Mouse (Mus musculus): Measurements from ENCODE around the gene Cryab.
A peak's percentile ranks its signal among the peaks of the same experiment; 100 is the strongest.

Gene Cryab

DNA sequence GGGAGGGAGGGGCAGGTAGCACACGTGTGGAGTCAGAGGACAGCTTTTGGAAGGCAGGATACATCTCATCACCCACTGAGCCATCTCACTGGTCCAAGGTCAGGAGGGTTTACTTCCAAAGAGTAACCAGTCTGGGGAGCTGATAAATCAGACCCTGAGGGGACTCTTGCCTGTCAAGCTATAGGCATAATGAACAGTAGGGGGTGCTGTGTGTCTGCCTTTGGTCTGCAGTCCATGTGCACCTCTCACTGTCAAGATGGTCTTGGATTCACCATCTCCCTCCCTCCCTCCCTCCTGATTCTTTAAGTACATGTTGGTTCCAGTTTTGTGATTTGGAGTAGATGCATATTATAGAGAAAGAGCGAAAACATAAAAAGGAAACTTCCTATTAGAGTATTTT is 49.9 kb downstream of the Cryab start:
- DNase-seq, result peak; percentile 62

DNA sequence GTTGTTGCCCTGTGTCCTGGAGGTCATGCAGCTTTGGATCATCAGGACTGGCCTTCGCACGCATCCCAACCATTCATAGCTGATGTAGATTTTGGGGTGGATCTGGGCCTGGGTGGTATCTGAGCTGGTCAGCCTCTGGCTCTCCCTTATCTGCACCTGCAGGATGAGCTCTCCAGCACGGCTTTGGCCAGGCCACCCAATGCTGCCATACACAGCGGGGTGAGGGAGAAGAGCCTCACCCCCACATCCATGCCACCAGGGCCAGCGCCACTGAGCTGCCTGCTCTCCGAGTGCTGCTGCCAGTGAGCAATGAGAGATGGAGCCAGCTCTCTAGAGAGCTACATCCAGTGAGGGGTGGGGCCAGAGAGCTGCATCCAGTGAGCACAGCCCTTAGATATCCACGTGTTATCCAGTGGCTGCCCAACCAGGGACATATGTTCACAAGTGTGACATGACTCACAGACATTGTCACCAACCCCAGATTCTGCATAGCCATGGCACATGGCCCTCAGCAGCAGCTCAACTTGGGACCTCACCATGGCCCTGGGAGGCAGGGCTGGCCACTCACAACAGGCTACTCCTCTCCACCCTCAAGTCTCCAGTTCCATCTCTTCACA is 52.0 kb downstream of the Cryab start:
- no peak for DNase-seq
